Mouse (Mus musculus): ENCODE data around the gene Krt18. TPM values are rescaled to one million over a fixed set of nuclear protein-coding genes. Genes with fewer than 3 reads are reported as not detected.
A peak's percentile ranks its signal among the peaks of the same experiment; 100 is the strongest.
"Not testable (repeated sequence)": the region's sequence is repeated elsewhere in the genome, so short reads cannot be mapped to it uniquely, and the experiment has no call there.

The Krt18 gene
- total and polyA plus RNA-seq, 2 experiments from 2014 or later: 4.3 to 9.5 TPM

DNA sequence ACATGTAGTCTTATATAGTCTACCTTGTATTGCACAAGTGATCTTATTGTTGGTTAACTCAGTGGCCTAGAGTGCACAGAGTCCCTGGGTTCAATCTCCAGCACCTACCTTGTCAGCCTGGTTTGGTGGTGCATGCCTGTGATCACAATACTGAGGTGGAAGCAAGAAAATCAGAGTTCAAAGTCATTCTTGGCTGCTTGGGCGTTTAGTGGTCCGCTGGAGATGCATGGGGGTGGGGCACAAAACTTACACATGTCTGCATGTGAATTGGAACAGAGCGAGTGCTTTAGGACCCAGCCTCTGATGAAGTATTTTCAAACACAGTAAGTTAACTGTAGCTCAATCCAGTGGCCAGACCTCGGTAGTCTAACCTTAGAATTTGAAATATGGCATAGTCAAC, 51.2 kb downstream of the Krt18 start:
- Histone ChIP-seq H3K27ac (ENCODE audit: low read depth, low read length) (no peak overlapping the region), H3K9me3 (ENCODE audit: low read length) (no peaks in the 10 kb centered on the region), H3K36me3 (ENCODE audit: insufficient read depth) (peaks cover 19% of the 10 kb centered on the region), H3K9ac (no peak overlapping the region), H3K4me1 (ENCODE audit: insufficient read depth) (peaks cover 15% of the 10 kb centered on the region), H3K4me2 (ENCODE audit: low read depth) (no peak overlapping the region), H3K4me3 (ENCODE audit: low read depth, low read length) (no peak overlapping the region), H3K27me3 (ENCODE audit: insufficient read depth, low read length) (no peaks in the 10 kb centered on the region)
- WGBS: 79% methylated on average over 4 of the region's 4 CpGs
- no peak for DNase-seq
- no peak for ATAC-seq
- no peak for TF ChIP-seq CTCF (IDR thresholded peaks at IDR 0.05; ENCODE audit: low read depth)

- H3K27ac ChIP-seq (ENCODE audit: low read depth, low read length); H3K27me3 ChIP-seq (ENCODE audit: insufficient read depth, low read length); H3K4me3 ChIP-seq (ENCODE audit: low read depth, low read length); H3K4me2 ChIP-seq (ENCODE audit: low read depth); H3K9ac ChIP-seq; ATAC-seq; DNase-seq; H3K9me3 ChIP-seq (ENCODE audit: low read length): not testable (repeated sequence)
- Histone ChIP-seq H3K36me3 (ENCODE audit: insufficient read depth) (peaks cover 26% of the 10 kb centered on the region), H3K4me1 (ENCODE audit: insufficient read depth) (peaks cover 12% of the 10 kb centered on the region)
- 83% methylated on average over 8 of the region's 8 CpGs for WGBS
These were observed 51.9 kb downstream of the Krt18 start for GRCm38 (mm10) chr15:102079924-102080323.

GRCm38 (mm10) chr15:102080429-102080828, 52.4 kb downstream of the Krt18 start:
- H3K4me1 ChIP-seq (ENCODE audit: insufficient read depth): peaks cover 7% of the 10 kb centered on the region
- 58% methylated on average over 2 of the region's 2 CpGs for WGBS
- peak; percentile 31 for TF ChIP-seq CTCF (IDR thresholded peaks at IDR 0.05; ENCODE audit: low read depth)
- no peaks in the 10 kb centered on the region for H3K27me3 ChIP-seq (ENCODE audit: insufficient read depth, low read length)
- no peak overlapping the region for H3K9ac ChIP-seq
- H3K9me3 ChIP-seq (ENCODE audit: low read length): no peaks in the 10 kb centered on the region
- no peak overlapping the region for H3K27ac ChIP-seq (ENCODE audit: low read depth, low read length)
- H3K36me3 ChIP-seq (ENCODE audit: insufficient read depth): peaks cover 30% of the 10 kb centered on the region
- no peak overlapping the region for H3K4me2 ChIP-seq (ENCODE audit: low read depth)
- ATAC-seq (no peak), DNase-seq (no peak)
- no peak overlapping the region for H3K4me3 ChIP-seq (ENCODE audit: low read depth, low read length)

Other genes with a start within 250 kb of the Krt18 start
- gene Krt72, start 241.7 kb upstream of the Krt18 start, total RNA-seq (2014; rRNA removed): not detected in 2 replicates
- not detected in 2 replicates for gene Krt72, start 241.7 kb upstream of the Krt18 start, polyA plus RNA-seq (2015; fragmentation: Nextera tagmentation; extraction: Ambion mirVana)
- 0.24 and 0.38 TPM in 2 replicates for gene Krt73, start 225.8 kb upstream of the Krt18 start, total RNA-seq (2014; rRNA removed)
- 0.54 and 0.69 TPM in 2 replicates for gene Krt73, start 225.8 kb upstream of the Krt18 start, polyA plus RNA-seq (2015; fragmentation: Nextera tagmentation; extraction: Ambion mirVana)
- 0.15 and 0.29 TPM in 2 replicates for gene Krt2, start 210.0 kb upstream of the Krt18 start, total RNA-seq (2014; rRNA removed)
- 0.05 and 0.11 TPM in 2 replicates for gene Krt2, start 210.0 kb upstream of the Krt18 start, polyA plus RNA-seq (2015; fragmentation: Nextera tagmentation; extraction: Ambion mirVana)
- 9.2 and 12.3 TPM in 2 replicates for gene Krt1, start 177.4 kb upstream of the Krt18 start, total RNA-seq (2014; rRNA removed)
- gene Krt1, start 177.4 kb upstream of the Krt18 start, polyA plus RNA-seq (2015; fragmentation: Nextera tagmentation; extraction: Ambion mirVana): 18.1 and 20.9 TPM in 2 replicates
- 3.7 and 7.7 TPM in 2 replicates for gene Krt77, start 158.5 kb upstream of the Krt18 start, total RNA-seq (2014; rRNA removed)
- 1.5 and 2.1 TPM in 2 replicates for gene Krt77, start 158.5 kb upstream of the Krt18 start, polyA plus RNA-seq (2015; fragmentation: Nextera tagmentation; extraction: Ambion mirVana)
- not detected in 2 replicates for gene Krt76, start 135.3 kb upstream of the Krt18 start, total RNA-seq (2014; rRNA removed)
- not detected in 2 replicates for gene Krt76, start 135.3 kb upstream of the Krt18 start, polyA plus RNA-seq (2015; fragmentation: Nextera tagmentation; extraction: Ambion mirVana)
- not detected in 2 replicates for gene Krt4, start 103.4 kb upstream of the Krt18 start, total RNA-seq (2014; rRNA removed)
- gene Krt4, start 103.4 kb upstream of the Krt18 start, polyA plus RNA-seq (2015; fragmentation: Nextera tagmentation; extraction: Ambion mirVana): not detected in 2 replicates
- gene Krt79, start 87.9 kb upstream of the Krt18 start, total RNA-seq (2014; rRNA removed): 0.14 and 0.31 TPM in 2 replicates
- 0.34 and 0.44 TPM in 2 replicates for gene Krt79, start 87.9 kb upstream of the Krt18 start, polyA plus RNA-seq (2015; fragmentation: Nextera tagmentation; extraction: Ambion mirVana)
- gene Krt78, start 73.9 kb upstream of the Krt18 start, total RNA-seq (2014; rRNA removed): not detected in 2 replicates
- not detected in 2 replicates for gene Krt78, start 73.9 kb upstream of the Krt18 start, polyA plus RNA-seq (2015; fragmentation: Nextera tagmentation; extraction: Ambion mirVana)
- 1.5 and 2.2 TPM in 2 replicates for gene Krt8, start 23.7 kb upstream of the Krt18 start, total RNA-seq (2014; rRNA removed)
- 3.1 and 3.9 TPM in 2 replicates for gene Krt8, start 23.7 kb upstream of the Krt18 start, polyA plus RNA-seq (2015; fragmentation: Nextera tagmentation; extraction: Ambion mirVana)
- 187 and 194 TPM in 2 replicates for gene Eif4b, start 45.6 kb downstream of the Krt18 start, total RNA-seq (2014; rRNA removed)
- 69.7 and 72.8 TPM in 2 replicates for gene Eif4b, start 45.6 kb downstream of the Krt18 start, polyA plus RNA-seq (2015; fragmentation: Nextera tagmentation; extraction: Ambion mirVana)
- gene Tns2, start 72.2 kb downstream of the Krt18 start, total RNA-seq (2014; rRNA removed): 7.0 and 8.4 TPM in 2 replicates
- 2.8 and 5.0 TPM in 2 replicates for gene Tns2, start 72.2 kb downstream of the Krt18 start, polyA plus RNA-seq (2015; fragmentation: Nextera tagmentation; extraction: Ambion mirVana)
- 90.6 and 110 TPM in 2 replicates for gene Spryd3, start 108.1 kb downstream of the Krt18 start, total RNA-seq (2014; rRNA removed)
- 76.5 and 95.6 TPM in 2 replicates for gene Spryd3, start 108.1 kb downstream of the Krt18 start, polyA plus RNA-seq (2015; fragmentation: Nextera tagmentation; extraction: Ambion mirVana)
- gene Igfbp6, start 116.2 kb downstream of the Krt18 start, total RNA-seq (2014; rRNA removed): 11.4 and 12.2 TPM in 2 replicates
- 8.1 and 10.3 TPM in 2 replicates for gene Igfbp6, start 116.2 kb downstream of the Krt18 start, polyA plus RNA-seq (2015; fragmentation: Nextera tagmentation; extraction: Ambion mirVana)
- gene Soat2, start 122.3 kb downstream of the Krt18 start, total RNA-seq (2014; rRNA removed): 0.10 TPM in 1 of 2 replicates, not detected in the other
- gene Soat2, start 122.3 kb downstream of the Krt18 start, polyA plus RNA-seq (2015; fragmentation: Nextera tagmentation; extraction: Ambion mirVana): 0.12 TPM in 1 of 2 replicates, not detected in the other
- 67.2 and 83.2 TPM in 2 replicates for gene Zfp740, start 175.1 kb downstream of the Krt18 start, total RNA-seq (2014; rRNA removed)
- 20.0 and 29.7 TPM in 2 replicates for gene Zfp740, start 175.1 kb downstream of the Krt18 start, polyA plus RNA-seq (2015; fragmentation: Nextera tagmentation; extraction: Ambion mirVana)
- 46.2 and 47.8 TPM in 2 replicates for gene Csad, start 176.5 kb downstream of the Krt18 start, total RNA-seq (2014; rRNA removed)
- gene Csad, start 176.5 kb downstream of the Krt18 start, polyA plus RNA-seq (2015; fragmentation: Nextera tagmentation; extraction: Ambion mirVana): 25.9 and 29.9 TPM in 2 replicates
- gene Itgb7, start 203.8 kb downstream of the Krt18 start, total RNA-seq (2014; rRNA removed): 0.31 and 2.4 TPM in 2 replicates
- gene Itgb7, start 203.8 kb downstream of the Krt18 start, polyA plus RNA-seq (2015; fragmentation: Nextera tagmentation; extraction: Ambion mirVana): 0.50 and 0.75 TPM in 2 replicates
- gene Rarg, start 229.3 kb downstream of the Krt18 start, total RNA-seq (2014; rRNA removed): 6.5 and 12.3 TPM in 2 replicates
- 4.5 and 4.6 TPM in 2 replicates for gene Rarg, start 229.3 kb downstream of the Krt18 start, polyA plus RNA-seq (2015; fragmentation: Nextera tagmentation; extraction: Ambion mirVana)
- 0.15 TPM in 1 of 2 replicates, not detected in the other for gene Gm9918, start 242.4 kb downstream of the Krt18 start, total RNA-seq (2014; rRNA removed)
- gene Gm9918, start 242.4 kb downstream of the Krt18 start, polyA plus RNA-seq (2015; fragmentation: Nextera tagmentation; extraction: Ambion mirVana): not detected in 2 replicates

Data from forebrain, postnatal 0 days (tissue).